Mouse (Mus musculus) retina, adult 2 months (tissue): ENCODE measurements around the gene Kcnj4.

Experiments used
- DNase-seq: peaks from one replicate; pipeline ENCODE4 v3.0.0-alpha.2; 2012; ENCODE audit warnings: low read depth, low spot score

Gene Kcnj4

GRCm38 (mm10) chr15:79455106-79455810 is 49.8 kb downstream of the Kcnj4 start, which contains the start of gene Csnk1e:
Csnk1e (minus strand) TSS chr15:79455566.
- no peak for DNase-seq

GRCm38 (mm10) chr15:79453831-79454230 is 51.2 kb downstream of the Kcnj4 start:
- DNase-seq: no peak

- no peak for DNase-seq
Measured at GRCm38 (mm10) chr15:79448041-79448440, 57.0 kb downstream of the Kcnj4 start.

DNA sequence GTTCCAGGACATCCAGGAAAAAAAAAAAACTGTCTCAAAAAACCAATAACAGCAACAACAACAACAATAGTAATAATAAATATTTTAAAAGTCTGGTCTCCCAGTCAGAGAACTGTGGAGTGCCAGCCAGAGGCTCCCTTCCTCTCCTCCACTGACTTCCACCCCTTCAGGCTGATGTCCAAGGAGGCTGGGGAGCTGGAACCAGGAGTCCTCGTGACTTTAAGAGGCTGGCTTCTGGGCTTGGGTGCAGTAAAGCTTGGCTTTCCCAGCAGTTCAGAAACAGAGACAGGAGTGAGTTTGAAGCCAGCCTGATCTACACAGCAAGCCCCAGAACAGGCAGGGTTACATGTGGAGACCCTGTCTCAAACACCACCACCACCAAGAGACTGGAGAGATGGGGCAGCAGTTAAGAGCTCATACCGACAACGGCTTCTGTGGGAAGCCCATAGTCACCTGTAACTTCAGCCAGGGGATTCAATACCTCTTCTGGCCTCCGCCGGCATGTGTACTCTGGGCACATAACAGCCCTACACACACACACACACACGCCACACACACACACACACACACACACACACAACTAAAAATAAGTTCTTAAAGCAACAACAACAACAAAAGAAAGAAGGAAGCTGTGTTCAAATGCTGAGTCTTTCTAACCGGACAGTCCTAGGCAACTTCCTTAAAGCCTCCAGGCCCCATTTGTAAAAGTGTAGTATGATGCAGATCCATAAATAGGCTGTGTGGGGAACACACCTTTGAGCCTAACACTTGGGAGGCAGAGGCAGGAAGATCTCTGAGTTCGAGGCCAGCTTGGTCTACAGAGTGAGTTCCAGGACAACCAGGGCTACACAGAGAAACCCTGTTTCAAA is 59.0 kb downstream of the Kcnj4 start:
- no peak for DNase-seq

DNA sequence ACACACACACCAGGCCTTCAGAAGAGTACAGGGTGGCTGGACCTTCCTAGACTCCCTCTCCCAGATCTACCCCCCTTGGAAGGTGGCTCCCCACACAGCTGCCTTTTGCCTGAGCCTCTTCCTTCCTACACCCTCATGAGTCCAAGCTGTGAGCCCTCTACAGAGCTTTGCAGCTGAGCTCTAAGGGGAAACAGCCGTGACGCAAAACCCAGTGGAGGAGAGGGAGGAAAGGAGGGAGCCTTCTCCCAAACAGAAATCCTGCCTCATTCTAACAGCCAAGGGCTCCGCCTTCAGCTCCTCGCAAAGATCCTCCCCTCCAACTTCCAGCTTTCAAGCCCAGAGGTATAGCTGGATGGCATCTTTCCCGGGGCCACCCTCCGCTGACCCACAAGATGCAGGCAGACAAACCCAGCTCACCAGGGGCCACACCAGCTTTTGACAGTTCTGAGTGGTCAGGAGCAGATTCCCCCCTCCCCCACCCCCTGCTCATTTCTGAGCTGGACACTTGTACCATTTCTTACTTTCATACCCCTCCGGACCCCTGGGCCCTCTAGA is 61.1 kb downstream of the Kcnj4 start:
- DNase-seq: no peak

GRCm38 (mm10) chr15:79442961-79443518 is 62.0 kb downstream of the Kcnj4 start:
- no peak for DNase-seq

DNA sequence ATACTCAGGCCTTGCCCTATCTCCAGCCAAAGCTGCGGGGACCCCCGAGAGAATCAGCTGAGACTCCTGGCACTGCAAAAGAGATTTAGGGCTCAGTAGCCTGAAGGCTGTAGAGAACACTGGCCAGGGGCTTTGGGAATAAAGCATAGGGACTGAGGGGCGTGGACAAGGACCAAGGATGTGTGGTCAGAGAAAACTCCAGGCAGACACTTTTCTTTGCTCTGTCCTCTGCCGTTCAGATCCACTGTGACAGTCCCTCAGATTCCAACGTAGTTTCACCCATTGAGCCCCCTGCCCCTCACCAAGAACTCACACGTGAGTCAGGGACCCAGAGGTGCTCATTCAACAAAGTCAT is 62.8 kb downstream of the Kcnj4 start:
- DNase-seq: no peak

DNA sequence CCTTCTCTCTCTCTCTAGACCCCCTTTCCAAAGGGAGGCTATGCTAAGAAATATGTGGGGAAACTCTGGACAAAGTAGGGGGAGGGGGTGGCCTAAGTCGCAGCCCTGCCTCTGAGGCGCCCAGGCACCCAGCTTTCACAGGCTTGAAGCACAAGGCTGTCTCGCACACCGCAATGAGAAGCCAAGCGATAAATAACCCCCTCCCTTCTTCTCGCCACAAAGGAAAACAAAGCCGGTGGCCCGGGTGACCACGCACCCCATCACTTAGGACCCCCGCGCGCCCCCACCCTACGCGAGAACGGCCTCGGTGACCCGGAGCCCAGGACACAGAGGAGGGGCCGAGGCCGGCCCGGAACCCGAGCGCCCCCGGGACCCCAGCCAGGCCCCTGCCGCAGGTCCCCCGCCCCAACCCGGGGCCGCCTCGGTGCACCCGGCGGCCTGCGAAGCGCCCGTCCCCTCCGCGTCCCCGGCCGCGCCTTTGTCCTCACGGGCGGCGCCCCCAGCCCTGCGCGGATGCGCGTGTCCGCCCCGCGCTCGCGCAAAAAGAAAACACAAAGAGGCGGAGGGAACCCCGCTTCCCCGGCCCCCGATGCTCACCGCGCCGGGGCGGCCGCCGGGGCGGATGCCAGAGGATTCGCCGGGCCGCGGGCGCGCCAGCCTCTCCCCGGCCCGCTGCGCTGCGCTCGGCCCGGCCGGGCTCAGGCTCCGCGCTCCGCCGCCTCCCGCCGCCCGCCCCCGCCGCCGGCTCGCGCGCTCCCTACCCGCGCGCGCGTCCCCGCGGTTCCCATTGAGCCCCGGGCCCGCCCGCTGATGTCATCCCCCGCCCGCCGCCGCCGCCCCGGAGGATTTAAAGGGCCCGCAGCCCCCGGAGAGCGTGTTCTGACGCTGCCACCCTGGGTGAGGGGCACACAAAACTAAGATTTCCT is 63.4 kb downstream of the Kcnj4 start:
- DNase-seq: no peak

- no peak for DNase-seq
Measured at GRCm38 (mm10) chr15:79440651-79441330, 64.2 kb downstream of the Kcnj4 start.

DNA sequence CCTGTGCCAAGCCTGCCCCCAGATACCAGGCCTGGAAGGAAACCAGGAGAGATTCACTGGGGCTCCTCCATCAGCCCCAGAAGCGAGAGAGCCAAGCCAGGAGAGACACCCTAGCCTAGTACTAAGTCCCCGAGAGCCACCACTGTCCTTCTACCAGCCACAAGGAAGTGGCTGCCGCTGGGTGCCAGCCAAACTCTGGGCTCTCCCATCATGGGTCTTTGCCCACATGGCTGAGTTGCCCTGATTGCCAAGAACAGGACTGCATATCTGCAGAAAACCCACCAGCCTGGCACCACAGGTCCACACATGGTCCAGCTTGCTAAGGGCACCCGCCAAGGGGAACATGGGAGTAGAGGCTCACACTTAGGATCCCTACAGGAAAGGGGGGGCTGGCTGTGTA is 64.8 kb downstream of the Kcnj4 start:
- no peak for DNase-seq

DNA sequence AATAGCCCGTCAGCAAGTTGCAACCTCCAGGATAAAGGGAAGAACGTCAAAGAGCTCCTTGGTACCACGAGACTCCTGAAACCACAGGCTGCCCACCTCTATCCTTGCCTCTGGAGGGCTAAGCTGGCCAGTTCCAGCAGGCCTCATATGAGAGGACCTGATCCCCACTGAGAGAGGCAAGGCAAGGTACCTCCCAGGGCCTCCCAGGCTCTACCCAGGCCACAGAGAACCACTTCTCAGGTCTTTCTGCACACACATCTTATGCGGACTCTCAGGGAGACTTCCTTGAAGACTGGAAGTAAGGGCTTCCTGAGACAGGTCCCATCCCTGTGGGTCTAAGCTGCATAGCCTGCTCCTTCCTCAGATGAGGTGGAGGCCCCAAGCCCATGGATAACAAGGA is 65.7 kb downstream of the Kcnj4 start:
- DNase-seq: no peak

GRCm38 (mm10) chr15:79438816-79439215 is 66.2 kb downstream of the Kcnj4 start:
- no peak for DNase-seq

DNA sequence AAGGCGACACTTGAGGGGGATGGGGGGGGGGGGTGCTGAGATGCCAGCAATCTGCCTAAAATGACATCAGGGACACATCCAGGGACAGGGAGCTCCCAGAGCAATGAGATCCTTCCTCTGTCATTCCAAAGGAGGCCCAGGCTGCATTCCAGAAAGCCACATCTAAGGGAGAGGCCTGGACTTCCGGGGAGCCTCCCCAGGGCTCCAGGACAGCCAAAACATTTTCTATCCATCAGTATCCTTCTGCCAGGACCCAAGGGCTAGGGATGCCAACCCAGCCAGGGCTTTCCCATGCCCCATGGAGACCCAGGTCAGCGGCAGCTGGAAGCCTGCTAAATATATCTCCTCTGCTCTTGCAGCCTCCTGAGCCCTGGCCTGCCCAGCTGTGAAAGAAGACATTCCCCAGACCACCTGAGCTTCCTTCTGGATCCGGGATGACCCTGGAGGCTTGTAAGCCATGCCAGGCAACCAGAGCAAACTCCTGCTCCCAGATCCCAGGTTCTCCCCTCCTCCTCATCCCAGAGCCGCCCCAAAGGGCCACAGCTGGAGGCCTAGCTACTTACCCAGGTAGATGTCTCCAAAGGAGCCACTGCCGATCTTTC is 66.7 kb downstream of the Kcnj4 start:
- DNase-seq: no peak

DNA sequence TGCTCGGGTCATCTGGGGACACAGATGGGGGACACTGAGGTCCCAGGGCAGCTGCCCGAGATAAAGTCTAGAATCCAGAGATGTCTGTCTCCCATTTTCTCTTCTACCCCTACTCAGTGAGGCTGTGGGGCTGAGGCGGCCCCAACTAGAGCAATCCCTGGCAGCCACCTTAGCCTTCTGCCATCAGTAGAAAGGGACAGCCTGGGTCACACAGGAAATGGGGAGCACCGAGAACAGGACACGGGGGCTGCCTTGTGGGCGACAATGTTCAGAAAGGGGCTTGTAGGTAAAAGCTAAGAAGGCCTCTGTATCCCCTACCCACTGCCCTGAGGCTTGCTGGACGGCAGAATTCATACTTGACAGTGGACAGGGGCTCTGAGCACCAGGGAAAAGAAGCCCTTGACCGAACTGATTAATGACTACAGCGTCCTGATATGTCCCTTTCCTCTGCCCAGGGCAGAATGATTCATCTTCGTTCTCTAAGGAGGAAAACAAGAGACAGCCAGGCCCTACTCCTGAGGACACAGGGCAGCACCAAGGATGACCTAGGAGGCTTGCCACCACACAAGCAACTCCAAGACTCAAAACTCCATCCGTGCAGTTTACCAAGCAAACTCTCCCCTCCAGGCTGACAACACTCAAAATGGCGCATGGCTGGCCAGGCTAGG is 67.4 kb downstream of the Kcnj4 start:
- no peak for DNase-seq

DNA sequence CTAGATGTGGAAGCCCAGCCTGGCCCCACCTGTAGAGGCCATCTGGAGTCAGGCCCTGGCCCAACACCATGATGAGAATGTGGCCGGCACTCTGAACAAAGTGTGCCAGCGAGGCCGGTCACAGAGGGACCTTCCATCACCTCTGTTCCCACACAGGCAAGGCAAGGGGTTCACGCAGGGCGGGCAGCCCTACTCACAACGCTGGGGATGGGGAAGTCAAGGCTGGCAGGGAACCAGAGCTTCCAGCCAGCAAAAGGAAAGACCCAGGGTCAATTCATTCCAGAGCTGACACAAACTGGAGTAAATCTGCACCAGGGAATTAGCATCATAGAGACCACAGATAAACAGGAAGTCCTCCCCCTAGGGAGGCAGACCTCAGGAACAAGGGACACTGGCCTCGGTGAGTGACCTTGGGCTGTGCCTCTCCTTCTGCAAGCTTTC is 68.5 kb downstream of the Kcnj4 start:
- no peak for DNase-seq

GRCm38 (mm10) chr15:79435191-79435671 is 69.8 kb downstream of the Kcnj4 start:
- DNase-seq: no peak
